Mouse (Mus musculus) lung, adult 18-20 months (tissue): ENCODE data around the gene Pbx1.
"Not testable (repeated sequence)": the region's sequence is repeated elsewhere in the genome, so short reads cannot be mapped to it uniquely, and the experiment has no call there.

Experiments
- DNase-seq, 2 experiments: peaks; one replicate each; pipeline ENCODE4 v3.0.0; 2022; ENCODE audit warnings: mixed read lengths in 2 of 2

The Pbx1 gene

GRCm38 (mm10) chr1:168432232-168432280 lies at the start of gene Pbx1:
TSS of gene Pbx1 (minus strand) at chr1:168432270.
- DNase-seq: not testable (repeated sequence)

DNA sequence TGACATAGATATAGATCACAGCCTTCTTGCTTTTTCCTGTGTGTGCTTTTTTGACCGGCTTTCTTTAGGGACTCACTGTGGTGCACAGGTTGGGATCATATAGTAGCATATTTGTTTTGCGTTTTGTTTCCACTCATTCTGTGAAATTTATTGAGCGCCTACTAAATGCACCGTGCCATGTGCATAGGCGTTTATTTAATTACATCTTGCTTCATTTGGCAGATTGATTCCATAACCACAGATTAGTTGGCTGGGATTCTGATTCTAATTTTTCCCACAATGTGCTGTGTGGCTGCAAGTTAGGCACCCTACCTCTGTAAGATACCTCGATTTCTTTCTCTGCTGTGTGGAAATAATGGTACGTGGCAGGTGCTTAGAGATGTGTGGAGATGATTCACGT lies 47.6 kb upstream of the Pbx1 start:
- DNase-seq: no peak

DNA sequence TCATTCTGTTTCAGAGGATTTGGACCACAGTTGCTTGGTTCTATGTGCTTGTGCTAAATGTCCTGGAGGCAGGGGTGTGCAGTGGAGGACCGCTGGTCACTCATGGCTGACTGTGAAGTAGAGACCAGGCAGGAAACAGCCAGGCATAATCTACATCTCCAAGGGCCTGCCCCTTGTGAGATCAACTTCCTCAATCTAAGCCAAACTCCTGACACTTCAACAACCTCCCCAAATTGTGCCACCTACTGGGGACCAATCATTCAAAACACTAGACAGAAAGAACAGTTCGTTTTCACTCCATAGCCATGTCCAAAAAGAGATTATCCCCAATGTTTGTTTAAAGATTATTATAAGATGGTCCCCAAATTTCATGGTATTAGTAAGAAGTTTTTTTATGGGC lies 46.8 kb upstream of the Pbx1 start:
- DNase-seq: peak; percentile 6 to 16

GRCm38 (mm10) chr1:168476917-168477316 lies 44.8 kb upstream of the Pbx1 start:
- no peak for DNase-seq

DNA sequence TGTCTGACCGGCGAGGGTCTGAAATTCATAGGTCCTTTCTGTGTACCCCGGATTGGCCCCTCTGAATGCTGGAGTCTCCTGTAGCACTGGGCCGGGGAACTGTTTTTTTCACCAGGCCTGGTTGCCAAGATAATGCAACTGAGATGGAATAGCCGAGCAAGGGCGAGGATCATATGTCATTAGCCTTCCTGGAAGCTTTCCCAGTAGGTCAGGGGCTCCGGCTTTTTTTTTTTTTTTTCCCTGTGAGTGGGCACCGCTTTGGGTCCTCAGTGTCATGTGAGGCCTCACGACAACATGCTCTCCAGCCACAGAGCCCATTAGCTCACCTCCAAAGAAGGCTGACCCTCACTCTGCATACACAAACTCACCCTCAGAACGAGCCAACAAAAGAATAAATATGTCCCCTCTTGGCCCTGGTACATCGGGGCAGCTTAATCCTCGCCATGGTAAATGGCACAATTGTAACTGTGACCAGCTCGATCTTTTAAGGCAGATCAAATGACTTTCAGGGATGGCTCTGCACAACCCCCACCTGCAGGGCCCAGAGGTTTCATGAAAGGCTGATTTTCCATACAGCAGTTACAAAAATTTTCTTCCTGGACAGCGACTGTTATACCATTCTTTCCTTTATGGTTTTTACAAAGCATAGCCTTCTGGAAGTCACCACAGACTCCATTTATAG lies 44.3 kb upstream of the Pbx1 start:
- no peak for DNase-seq

DNA sequence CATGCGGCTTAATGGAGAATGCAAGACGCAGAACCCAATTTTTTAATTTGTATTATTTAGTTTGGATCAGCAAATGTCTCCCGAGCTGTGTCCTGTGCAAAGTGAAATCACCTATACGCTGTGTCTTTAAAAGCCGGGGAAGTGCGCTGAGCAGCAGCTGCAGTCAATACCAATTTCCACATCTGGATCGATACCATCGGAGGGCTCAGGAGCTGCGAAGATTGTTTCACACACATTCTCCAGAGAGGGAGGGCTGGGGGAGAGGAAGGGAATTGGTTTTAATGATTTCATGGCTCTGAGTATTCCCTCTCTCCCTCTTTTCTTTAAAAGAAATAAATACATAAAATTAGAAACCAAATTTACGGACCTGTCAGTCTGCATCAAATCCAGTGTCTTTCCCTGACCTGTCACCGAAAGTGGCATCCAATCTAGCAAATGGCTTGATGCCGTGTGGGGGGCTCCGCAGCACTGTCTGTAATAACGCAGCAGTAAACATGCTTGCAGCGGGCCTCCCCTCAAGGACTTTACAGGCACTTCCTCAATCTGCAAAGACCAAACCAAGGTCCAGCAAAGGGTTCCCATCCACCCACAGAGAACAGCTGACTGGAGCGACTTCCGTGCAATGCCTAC lies 43.6 kb upstream of the Pbx1 start:
- DNase-seq: no peak

DNA sequence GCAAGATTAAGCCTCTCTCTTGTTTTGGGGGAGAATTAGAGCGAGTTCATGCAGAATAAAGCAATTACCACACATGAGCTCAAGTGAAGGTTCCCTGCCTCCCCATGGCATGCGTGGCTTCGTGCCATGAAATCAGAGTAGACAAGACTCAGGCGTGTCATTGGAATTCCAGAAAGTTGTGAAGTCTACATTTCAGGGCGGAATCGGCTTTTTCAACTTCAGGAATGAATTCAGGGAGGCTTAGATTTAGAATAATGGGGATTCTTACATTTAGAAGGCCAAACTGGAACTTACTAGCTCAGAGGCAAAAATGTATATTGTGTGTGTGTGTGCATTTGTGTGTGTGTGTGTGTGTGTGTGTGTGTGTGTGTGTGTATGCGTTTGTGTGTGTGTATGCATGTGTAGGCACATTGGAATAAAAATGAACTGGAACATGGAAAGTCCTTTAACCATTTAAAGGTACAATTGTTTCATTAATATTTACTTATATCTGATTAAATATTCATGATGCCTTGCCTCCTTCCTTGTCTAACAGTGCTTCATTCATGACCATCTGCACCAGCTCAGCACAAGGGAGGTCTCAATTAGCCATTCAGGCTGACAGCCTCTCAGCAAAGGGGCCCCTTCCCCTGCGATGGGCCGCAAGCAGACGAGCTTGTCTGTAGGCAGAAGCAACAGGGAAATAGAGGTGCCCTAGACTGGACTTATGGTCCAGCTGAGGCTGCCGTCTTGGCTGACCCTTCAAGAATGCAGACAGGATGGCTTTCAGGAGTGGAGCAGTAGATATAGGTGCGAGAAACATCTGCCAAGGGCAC lies 41.4 kb upstream of the Pbx1 start:
- DNase-seq: peak; percentile 26 to 27

- DNase-seq: no peak
Measured at GRCm38 (mm10) chr1:168472545-168473254, 40.6 kb upstream of the Pbx1 start.

DNA sequence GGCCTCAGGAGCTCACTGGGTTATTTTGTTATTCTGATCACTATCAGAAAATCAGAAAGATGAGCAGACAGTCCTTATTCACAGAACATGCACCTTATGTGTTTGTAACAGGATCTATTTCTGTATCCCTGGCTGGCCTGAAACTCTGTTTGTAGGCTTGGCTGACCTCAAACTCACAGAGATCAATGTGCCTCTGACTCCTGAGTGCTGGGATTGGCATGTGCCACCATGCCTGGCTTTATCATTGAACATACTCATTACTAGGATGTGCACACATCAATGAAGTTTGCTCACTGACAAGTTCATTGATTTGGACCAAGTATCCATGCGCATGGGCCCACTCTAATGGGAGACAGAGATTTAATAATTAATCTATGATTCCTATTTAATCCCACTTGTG lies 27.4 kb upstream of the Pbx1 start:
- no peak for DNase-seq

- DNase-seq: no peak
Measured at GRCm38 (mm10) chr1:168457191-168457747, 25.2 kb upstream of the Pbx1 start.

GRCm38 (mm10) chr1:168455178-168455577 lies 23.1 kb upstream of the Pbx1 start:
- DNase-seq: no peak

- peak in 1 of 2 experiments; percentile 65 for DNase-seq
Measured at GRCm38 (mm10) chr1:168433671-168434070, 1.6 kb upstream of the Pbx1 start.

DNA sequence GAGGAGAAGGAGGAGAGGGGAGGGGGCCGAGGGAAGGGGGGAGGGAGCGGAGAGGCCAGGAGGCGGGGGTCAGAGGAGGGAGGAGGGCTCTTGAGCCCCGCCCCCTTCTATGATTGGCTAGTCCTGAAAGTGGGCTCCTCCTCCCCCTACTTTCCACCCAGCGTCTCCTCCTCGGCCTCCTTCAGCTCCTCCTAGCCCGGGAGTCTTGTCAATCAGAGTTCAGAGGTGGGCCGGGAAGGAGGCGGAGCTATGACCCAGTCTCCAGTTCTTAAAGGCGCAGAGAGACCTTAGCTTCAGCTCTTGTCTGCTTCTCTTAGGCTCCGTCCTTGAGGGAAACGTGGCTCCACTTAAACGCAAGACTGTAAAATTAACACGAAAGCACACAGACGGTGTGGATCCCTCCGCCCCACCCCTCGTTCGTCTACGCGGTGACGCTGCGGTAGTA lies 233 bp upstream of the Pbx1 start:
- peak; percentile 99 for DNase-seq

GRCm38 (mm10) chr1:168431711-168432231 lies 299 bp downstream of the Pbx1 start:
- peak in 1 of 2 experiments; percentile 28 for DNase-seq

DNA sequence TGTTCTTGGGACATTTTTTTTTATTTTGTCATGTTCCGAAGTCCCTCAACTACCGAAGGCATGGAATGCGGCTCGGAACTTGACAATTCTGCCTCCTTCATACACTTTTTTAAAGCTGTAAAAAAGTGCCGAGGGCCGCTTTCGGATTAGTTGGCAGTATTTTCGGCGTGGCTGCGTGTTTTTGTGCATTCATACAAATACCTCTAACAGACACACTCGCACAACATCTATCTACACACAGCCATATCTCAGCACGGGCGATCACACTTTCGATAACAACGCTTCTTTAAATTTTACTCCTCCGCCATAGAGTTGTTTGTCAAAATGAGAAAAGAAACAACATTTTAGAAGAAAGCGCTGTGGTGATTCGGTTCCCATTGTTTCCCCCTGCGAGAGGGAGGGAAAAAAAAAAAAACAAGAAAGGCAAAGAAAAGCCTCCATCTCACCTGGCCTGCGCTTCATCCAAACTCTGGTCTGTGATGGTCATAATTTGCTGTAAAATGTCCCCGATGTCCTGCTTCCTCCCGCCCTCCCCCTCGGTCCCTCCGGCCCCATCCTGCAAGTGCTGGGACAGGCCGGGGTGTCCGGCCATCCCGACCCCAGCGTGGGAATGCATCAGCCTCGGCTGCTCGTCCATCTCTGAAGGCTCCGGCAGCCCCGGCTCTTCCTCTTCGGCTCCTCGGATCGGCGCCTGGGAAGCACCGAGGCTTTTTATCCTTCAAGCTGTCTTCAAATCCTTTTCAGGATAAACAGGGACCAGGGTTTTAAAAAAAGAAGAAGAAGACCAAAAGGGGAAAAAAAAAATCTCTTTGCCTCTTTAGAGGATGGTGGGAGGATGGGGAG lies 981 bp downstream of the Pbx1 start:
- peak in 1 of 2 experiments; percentile 35 for DNase-seq

DNA sequence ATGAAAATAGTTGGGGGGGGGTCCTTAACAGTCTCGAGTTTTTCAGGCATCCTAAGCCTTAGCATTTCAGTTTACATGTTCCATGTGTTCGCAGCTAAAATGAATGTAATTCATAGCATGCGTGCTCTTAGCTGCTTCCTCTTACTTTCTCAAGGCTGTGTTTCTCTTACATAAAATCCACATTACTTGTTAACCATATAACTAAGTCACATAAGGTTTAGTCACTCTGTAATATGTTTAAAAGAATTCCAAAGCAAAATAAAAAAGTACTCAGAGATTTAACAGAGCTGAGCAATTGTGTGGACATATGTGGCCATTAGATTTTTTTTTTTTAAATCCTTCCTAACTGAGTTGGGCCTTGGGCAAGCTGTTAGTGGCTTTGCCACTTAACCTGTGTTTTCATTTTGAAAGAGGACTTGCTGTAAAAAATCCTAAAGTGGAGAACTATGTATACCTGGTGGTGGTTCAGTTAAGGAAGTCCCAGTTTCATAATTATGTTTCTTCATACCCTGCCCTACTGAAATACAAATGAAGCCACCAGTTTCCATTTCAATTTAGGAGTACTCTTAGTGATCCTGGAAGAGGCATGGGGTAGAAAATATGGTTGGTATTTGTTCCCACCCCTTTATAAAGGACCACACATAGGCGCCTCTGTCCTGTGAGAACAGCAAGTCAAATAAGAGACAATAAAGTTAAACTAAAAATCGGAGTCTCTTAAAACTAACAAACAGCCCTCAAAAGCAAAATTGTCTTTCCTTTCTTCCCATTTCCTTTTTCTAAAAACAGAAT lies 2.0 kb downstream of the Pbx1 start:
- DNase-seq: no peak

- DNase-seq: no peak
Measured at GRCm38 (mm10) chr1:168429406-168429805, 2.7 kb downstream of the Pbx1 start.

DNA sequence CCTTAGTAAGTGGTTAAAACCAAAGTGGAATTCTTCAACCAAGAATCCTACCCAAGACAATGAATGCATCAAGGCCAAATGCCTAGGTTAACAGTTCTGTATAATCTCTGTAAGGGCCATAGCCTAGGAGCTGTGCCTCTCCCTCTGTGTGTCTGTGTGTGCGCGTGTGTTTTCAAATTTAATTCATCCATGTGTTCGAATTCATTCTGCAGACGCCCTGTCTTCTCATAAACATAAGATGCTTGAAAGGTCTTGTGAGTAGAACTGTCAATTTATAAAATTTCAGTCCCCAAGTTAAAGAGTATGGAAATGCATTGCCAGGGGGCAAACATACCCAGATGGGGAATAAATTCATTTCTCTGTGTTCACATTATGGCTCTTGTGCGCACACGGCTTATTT lies 3.8 kb downstream of the Pbx1 start:
- DNase-seq: no peak

GRCm38 (mm10) chr1:168427596-168427995 lies 4.5 kb downstream of the Pbx1 start:
- DNase-seq: no peak

GRCm38 (mm10) chr1:168426900-168427299 lies 5.2 kb downstream of the Pbx1 start:
- no peak for DNase-seq

DNA sequence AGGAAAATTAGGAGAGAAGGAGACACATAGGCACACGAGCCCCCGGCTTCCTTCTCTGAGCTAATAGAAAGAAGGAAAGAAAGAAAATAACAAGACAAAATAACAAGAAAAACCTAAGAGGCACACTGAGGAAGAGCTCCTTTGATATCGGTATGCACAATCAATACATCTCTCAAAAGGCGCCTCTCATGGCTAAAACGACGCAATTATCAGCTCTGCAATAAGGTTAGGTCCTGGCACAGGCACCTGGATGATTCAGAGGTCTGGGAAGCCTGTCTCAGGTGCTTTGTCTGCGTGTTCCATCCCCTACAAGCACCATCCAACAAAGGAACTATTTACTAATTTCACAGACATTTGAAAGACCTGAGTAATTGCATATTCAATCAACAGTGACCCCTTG lies 5.8 kb downstream of the Pbx1 start:
- DNase-seq: no peak
